Mouse (Mus musculus): ENCODE measurements around the gene Scgb2b3. TPM values are rescaled to one million over a fixed set of nuclear protein-coding genes. Genes with fewer than 3 reads are reported as not detected.

Scgb2b3 gene
- polyA plus RNA-seq (2014; fragmentation: Nextera tagmentation; extraction: Ambion mirVana), result not detected in 2 replicates

DNA sequence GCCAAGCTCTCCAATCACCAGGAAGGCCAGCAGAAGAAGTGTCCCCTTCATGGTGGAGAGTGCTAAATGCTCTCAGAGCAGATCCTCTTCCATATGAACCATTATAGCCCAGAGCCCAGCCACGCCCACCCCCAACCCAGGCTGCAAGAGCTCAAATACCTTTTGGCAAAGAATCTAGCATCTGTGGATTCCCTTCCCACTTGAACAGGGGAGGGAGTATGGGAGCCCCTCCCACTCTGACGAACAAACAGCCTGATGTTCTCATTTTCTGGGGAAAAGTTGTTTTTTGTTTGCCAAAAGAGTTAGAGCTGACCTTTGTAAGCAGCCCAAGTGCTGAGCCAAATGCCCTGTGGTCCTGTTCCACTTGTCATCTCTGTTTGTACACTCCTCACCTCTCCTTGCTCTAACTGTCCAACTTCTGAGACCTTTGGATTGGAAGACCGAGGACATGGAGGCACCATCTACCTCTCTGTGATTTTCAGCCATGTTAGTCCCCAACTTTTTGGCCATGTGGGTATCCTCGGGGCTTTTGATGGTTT is at the start of gene Scgb2b3:
TSS of gene Scgb2b3 (minus strand) at position 51 of the 539 bp plus-strand sequence.
- Histone ChIP-seq H3K27me3 (ENCODE audit: control insufficient read depth, insufficient read depth, low read length) (no peaks in the 10 kb centered on the region), H3K27ac (ENCODE audit: low read depth, low read length) (no peak within 1 kb of the TSS), H3K4me3 (ENCODE audit: low read depth, low read length) (no peak within 1 kb of the TSS), H3K4me1 (replicated peaks; ENCODE audit: control insufficient read depth, insufficient read depth, low read length) (no peaks in the 10 kb centered on the region), H3K4me2 (replicated peaks; ENCODE audit: low read depth, low read length) (no peak within 1 kb of the TSS), H3K9ac (ENCODE audit: low read depth, low read length) (no peak within 1 kb of the TSS), H3K9me3 (ENCODE audit: control insufficient read depth, low read length) (peaks cover 12% of the 10 kb centered on the region; the same call in 1 of the 2 replicates), H3K36me3 (ENCODE audit: control insufficient read depth, insufficient read depth, low read length) (no peaks in the 10 kb centered on the region)
- ATAC-seq (ENCODE audit: low FRiP score) (no peak), DNase-seq (ENCODE audit: low spot score) (no peak)
- whole genome bisulfite sequencing, result 71% methylated on average over 4 of the region's 4 CpGs

DNA sequence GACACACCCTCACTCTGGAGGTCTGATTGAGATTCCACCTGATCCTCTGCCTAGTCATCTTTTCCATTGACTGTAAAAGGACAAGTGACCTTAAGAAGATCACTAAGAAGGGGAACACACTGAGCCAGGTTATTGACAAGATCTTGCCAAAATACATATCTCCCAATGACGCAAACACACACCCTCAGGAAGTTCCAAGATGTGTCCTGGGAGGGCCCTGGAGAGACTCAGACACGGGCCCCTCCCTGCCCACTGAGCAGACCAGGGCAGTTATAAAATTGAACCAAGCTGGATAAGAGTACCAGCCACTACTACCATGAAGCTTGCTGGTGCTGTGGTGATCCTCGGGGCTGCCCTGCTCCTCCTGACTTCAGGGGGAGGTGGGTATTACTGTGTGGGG is 13.4 kb upstream of the Scgb2b3 start, which contains the start of gene Scgb1b3:
TSS of gene Scgb1b3 (plus strand) at position 301 of the 400 bp plus-strand sequence.
- no peaks in the 10 kb centered on the region for H3K27me3 ChIP-seq (ENCODE audit: control insufficient read depth, insufficient read depth, low read length)
- no peaks in the 10 kb centered on the region for H3K4me1 ChIP-seq (replicated peaks; ENCODE audit: control insufficient read depth, insufficient read depth, low read length)
- H3K9ac ChIP-seq (ENCODE audit: low read depth, low read length), result no peak within 1 kb of the TSS
- ATAC-seq (ENCODE audit: low FRiP score) (no peak), DNase-seq (ENCODE audit: low spot score) (no peak)
- no peak within 1 kb of the TSS for H3K4me3 ChIP-seq (ENCODE audit: low read depth, low read length)
- H3K4me2 ChIP-seq (replicated peaks; ENCODE audit: low read depth, low read length), result no peak within 1 kb of the TSS
- WGBS, result 78% methylated on average over 3 of the region's 3 CpGs
- no peaks in the 10 kb centered on the region for H3K36me3 ChIP-seq (ENCODE audit: control insufficient read depth, insufficient read depth, low read length)
- peaks cover 11% of the 10 kb centered on the region for H3K9me3 ChIP-seq (ENCODE audit: control insufficient read depth, low read length)
- H3K27ac ChIP-seq (ENCODE audit: low read depth, low read length), result no peak within 1 kb of the TSS

Other genes starting within 250 kb of the Scgb2b3 start
- gene Hpn, start 246.8 kb downstream of the Scgb2b3 start, polyA plus RNA-seq (2014; fragmentation: Nextera tagmentation; extraction: Ambion mirVana), result 0.56 and 1.4 TPM in 2 replicates
- 0.60 and 0.86 TPM in 2 replicates for gene Scn1b, start 235.1 kb downstream of the Scgb2b3 start, polyA plus RNA-seq (2014; fragmentation: Nextera tagmentation; extraction: Ambion mirVana)
- gene Gramd1a, start 206.2 kb downstream of the Scgb2b3 start, polyA plus RNA-seq (2014; fragmentation: Nextera tagmentation; extraction: Ambion mirVana), result 120 and 125 TPM in 2 replicates
- gene Scgb2b2, start 71.6 kb downstream of the Scgb2b3 start, polyA plus RNA-seq (2014; fragmentation: Nextera tagmentation; extraction: Ambion mirVana), result not detected in 2 replicates
- gene Scgb1b2, start 70.3 kb downstream of the Scgb2b3 start, polyA plus RNA-seq (2014; fragmentation: Nextera tagmentation; extraction: Ambion mirVana), result not detected in 2 replicates
- gene Scgb1b3, start 13.5 kb upstream of the Scgb2b3 start, polyA plus RNA-seq (2014; fragmentation: Nextera tagmentation; extraction: Ambion mirVana), result not detected in 2 replicates

All from hindbrain, embryonic 11.5 days (tissue).